ENCODE assay signal across 8 mouse cellular contexts in genomic region chr2:84556888-84557514, GRCm38 (mm10).
A peak's percentile ranks its signal among the peaks of the same experiment; 100 is the strongest.
DNase-seq lines count a peak whose midpoint lies in the region; ATAC-seq lines count a peak whose summit lies in the region.

No protein-coding gene starts in this region.

- no peak overlapping the region for H3K27ac ChIP-seq in kidney, embryonic 15.5 days
- H3K27ac ChIP-seq in heart, embryonic 15.5 days: no peak overlapping the region
- no peak overlapping the region for H3K27ac ChIP-seq in forebrain, embryonic 13.5 days

- no peak overlapping the region for H3K9ac ChIP-seq in kidney, embryonic 15.5 days
- peak overlapping the region; percentile 23; the same call in 1 of the 2 replicates for H3K9ac ChIP-seq in heart, embryonic 15.5 days
- no peak overlapping the region for H3K9ac ChIP-seq in forebrain, embryonic 13.5 days

- WGBS in kidney, embryonic 15.5 days: 53% methylated on average over 10 of the region's 10 CpGs
- 45% methylated on average over 10 of the region's 10 CpGs for WGBS in heart, embryonic 15.5 days
- 59% methylated on average over 10 of the region's 10 CpGs for WGBS in forebrain, embryonic 13.5 days

- H3K27me3 ChIP-seq in kidney, embryonic 15.5 days: no peaks in the 10 kb centered on the region
- H3K27me3 ChIP-seq in heart, embryonic 15.5 days: no peaks in the 10 kb centered on the region
- H3K27me3 ChIP-seq in forebrain, embryonic 13.5 days: no peaks in the 10 kb centered on the region

- no peaks in the 10 kb centered on the region for H3K9me3 ChIP-seq in kidney, embryonic 15.5 days (replicated peaks)
- no peaks in the 10 kb centered on the region for H3K9me3 ChIP-seq in heart, embryonic 15.5 days (replicated peaks)
- H3K9me3 ChIP-seq in forebrain, embryonic 13.5 days (replicated peaks): no peaks in the 10 kb centered on the region

- 0 out of 2 replicates have a peak, but pooled peaks cover 3% of the 10 kb centered on the region for H3K4me1 ChIP-seq in kidney, embryonic 15.5 days
- H3K4me1 ChIP-seq in heart, embryonic 15.5 days (replicated peaks): no peaks in the 10 kb centered on the region
- no peaks in the 10 kb centered on the region for H3K4me1 ChIP-seq in forebrain, embryonic 13.5 days

- H3K4me2 ChIP-seq in kidney, embryonic 15.5 days: peak overlapping the region; percentile 47
- peak overlapping the region; percentile 52 for H3K4me2 ChIP-seq in heart, embryonic 15.5 days
- no peak overlapping the region for H3K4me2 ChIP-seq in forebrain, embryonic 13.5 days

- DNase-seq in kidney, adult 8-10 months: no peak
- DNase-seq in adrenal gland, postnatal 36 days: peak; percentile 7 to 14
- peak; percentile 58 to 67 for DNase-seq in left cerebral cortex, postnatal 36 days (ENCODE audit: low spot score in 2 of 2)
- peak; percentile 9 for DNase-seq in ovary, postnatal 14 days (ENCODE audit: low spot score)

- no peaks in the 10 kb centered on the region for H3K36me3 ChIP-seq in kidney, embryonic 15.5 days
- H3K36me3 ChIP-seq in heart, embryonic 15.5 days: no peaks in the 10 kb centered on the region
- H3K36me3 ChIP-seq in forebrain, embryonic 13.5 days (ENCODE audit: poor library complexity, severe bottlenecking): no peaks in the 10 kb centered on the region

- ATAC-seq in kidney, embryonic 15.5 days (replicated peaks; ENCODE audit: low FRiP score): no peak; the same call in 1 of the 2 replicates
- no peak for ATAC-seq in heart, embryonic 15.5 days (replicated peaks; ENCODE audit: insufficient number of reproducible peaks, insufficient read depth, low FRiP score, low read depth)
- ATAC-seq in CD4-positive, CD25-positive, alpha-beta regulatory T cell, adult 4 months: no peak
- ATAC-seq in forebrain, embryonic 13.5 days: no peak

- peak overlapping the region; percentile 24; the same call in 1 of the 2 replicates for H3K4me3 ChIP-seq in kidney, embryonic 15.5 days (replicated peaks)
- peak overlapping the region; percentile 24 for H3K4me3 ChIP-seq in heart, embryonic 15.5 days
- no peak overlapping the region for H3K4me3 ChIP-seq in forebrain, embryonic 13.5 days

- intact Hi-C loops in left cerebral cortex, postnatal 36 days (cut with DNase I): loop anchor here (5.0 kb wide), 1 partner anchor 45 kb away; no protein-coding TSS in a partner anchor

Comparison
In these comparisons a context has a peak if more than half of its experiments do, and no peak if none do; other contexts are left out.
1. DNase-seq: peak in adrenal gland, postnatal 36 days (2 of 2), left cerebral cortex, postnatal 36 days (2 of 2) and ovary, postnatal 14 days (single experiment); none in kidney, adult 8-10 months (0 of 2).